29 mouse cellular contexts compared by ENCODE assay signal in genomic region chr9:111421862-111422261, GRCm38 (mm10). TPM values are rescaled to one million over a fixed set of nuclear protein-coding genes. Genes with fewer than 3 reads are reported as not detected.
"Had no signal": no experiment of that assay in that cellular context is flagged by ENCODE, and none has a peak within 500 bp of the region (broad histone marks: within the 10 kb centered on the region; RNA-seq: fewer than 3 reads in every experiment).

No protein-coding gene starts in this region.

- H3K9me3 ChIP-seq: embryonic facial prominence, embryonic 10.5 days; embryonic facial prominence, embryonic 12.5 days; embryonic facial prominence, embryonic 13.5 days; embryonic facial prominence, embryonic 15.5 days; forebrain, embryonic 10.5 days; forebrain, embryonic 12.5 days; forebrain, embryonic 13.5 days; forebrain, embryonic 15.5 days; heart, embryonic 10.5 days had no signal

- H3K4me1 ChIP-seq: embryonic facial prominence, embryonic 12.5 days; embryonic facial prominence, embryonic 13.5 days; embryonic facial prominence, embryonic 15.5 days; forebrain, embryonic 13.5 days; forebrain, embryonic 15.5 days; heart, embryonic 10.5 days had no signal

- DNase-seq: cerebellum, adult 8-10 months; cerebellum, adult 9-10 months; cerebellum, adult 9-11 months; cerebellum, postnatal 10 days; cerebellum, postnatal 14 days; cerebellum, postnatal 25 days; cerebellum, postnatal 36 days; embryo, embryonic 11 days; forebrain, postnatal 0 days; gastrocnemius, adult 2 months; gastrocnemius, postnatal 10 days; gastrocnemius, postnatal 14 days; gastrocnemius, postnatal 25 days; gastrocnemius, postnatal 36 days; heart, adult 18-20 months; heart, adult 2 months had no signal

- H3K4me3 ChIP-seq: embryonic facial prominence, embryonic 10.5 days; embryonic facial prominence, embryonic 12.5 days; embryonic facial prominence, embryonic 13.5 days; embryonic facial prominence, embryonic 15.5 days; erythroblast, embryonic 14.5 days; forebrain, embryonic 10.5 days; forebrain, embryonic 12.5 days; forebrain, embryonic 13.5 days; forebrain, embryonic 15.5 days; gastrocnemius, adult 2 months; heart, adult 2 months; heart, embryonic 10.5 days had no signal

- ATAC-seq: forebrain, embryonic 13.5 days; forebrain, embryonic 14.5 days; forebrain, embryonic 15.5 days; forebrain, postnatal 0 days had no signal

- H3K27ac ChIP-seq: embryonic facial prominence, embryonic 10.5 days; embryonic facial prominence, embryonic 12.5 days; embryonic facial prominence, embryonic 13.5 days; embryonic facial prominence, embryonic 15.5 days; forebrain, embryonic 10.5 days; forebrain, embryonic 12.5 days; forebrain, embryonic 13.5 days; forebrain, embryonic 15.5 days; gastrocnemius, adult 2 months; heart, adult 2 months; heart, embryonic 10.5 days had no signal

- H3K36me3 ChIP-seq: embryonic facial prominence, embryonic 10.5 days; embryonic facial prominence, embryonic 12.5 days; embryonic facial prominence, embryonic 13.5 days; embryonic facial prominence, embryonic 15.5 days; forebrain, embryonic 10.5 days; forebrain, embryonic 12.5 days; forebrain, embryonic 15.5 days; heart, embryonic 10.5 days had no signal

- H3K27me3 ChIP-seq: embryonic facial prominence, embryonic 12.5 days; embryonic facial prominence, embryonic 13.5 days; embryonic facial prominence, embryonic 15.5 days; forebrain, embryonic 12.5 days; forebrain, embryonic 13.5 days; forebrain, embryonic 15.5 days had no signal

- H3K9ac ChIP-seq: embryonic facial prominence, embryonic 12.5 days; embryonic facial prominence, embryonic 13.5 days; embryonic facial prominence, embryonic 15.5 days; forebrain, embryonic 12.5 days; forebrain, embryonic 13.5 days; forebrain, embryonic 15.5 days; forebrain, postnatal 0 days had no signal

- H3K4me2 ChIP-seq: embryonic facial prominence, embryonic 12.5 days; embryonic facial prominence, embryonic 13.5 days; embryonic facial prominence, embryonic 15.5 days; forebrain, embryonic 12.5 days; forebrain, embryonic 13.5 days; forebrain, embryonic 15.5 days had no signal

RNA-seq across cellular contexts. Expression of gene Dclk3, which starts 17.0 kb away (rescaled TPM):
- total RNA-seq: common myeloid progenitor, adult 5-6 weeks; granulocyte monocyte progenitor cell, adult 5-6 weeks had no signal
- polyA plus RNA-seq: erythroblast, embryonic 14.5 days had no signal
